Mouse (Mus musculus) liver, embryonic 14.5 days (tissue): ENCODE results near the gene Morn5. TPM values are rescaled to one million over a fixed set of nuclear protein-coding genes. Genes with fewer than 3 reads are reported as not detected.

ENCODE experiments used
- ATAC-seq: fragments of 200-750 bp; cut with Nextera tagmentation; 2 replicates; pipeline ENCODE4 v1.8.0; 2017; ENCODE audit warnings: moderate number of reproducible peaks, mild to moderate bottlenecking, moderate library complexity; ENCODE audit not compliant: insufficient read depth
- DNase-seq, 3 experiments: peaks; one replicate each; pipeline ENCODE4 v3.0.0-alpha.2; 2012 to 2013; ENCODE audit warnings: low read depth in 3 of 3, low spot score in 3 of 3
- H3K27ac ChIP-seq: fragments of 300-500 bp; sonication (generic); 2 replicates; pipeline ENCODE4 v1.5.1; 2014; ENCODE audit warnings: moderate library complexity, mild to moderate bottlenecking, control low read depth, inconsistent platforms
- H3K27me3 ChIP-seq: fragments of 300-500 bp; sonication (generic); 2 replicates; pipeline ENCODE4 v1.6.1; 2014; ENCODE audit warnings: mild to moderate bottlenecking, low read length, moderate library complexity; ENCODE audit not compliant: control insufficient read depth, insufficient read depth
- H3K36me3 ChIP-seq: fragments of 300-500 bp; sonication (generic); replicated peaks from 2 replicates; pipeline ENCODE4 v1.6.1; 2014; ENCODE audit warnings: low read depth; ENCODE audit not compliant: control insufficient read depth, insufficient read depth
- H3K4me1 ChIP-seq, 2 experiments: fragments of 200-500 bp in 1 of 2; fragments of 300-500 bp in 1 of 2; sonication (generic) in 1 of 2; replicated peaks; 2 replicates each; pipeline ENCODE4 v1.6.1; 2012 to 2014; ENCODE audit warnings: antibody characterized with exemption in 1 of 2, inconsistent platforms in 1 of 2, low read length in 1 of 2; ENCODE audit not compliant: control insufficient read depth in 2 of 2, insufficient read depth in 2 of 2
- H3K4me2 ChIP-seq: fragments of 300-500 bp; sonication (generic); 2 replicates; pipeline ENCODE4 v1.6.1; 2014; ENCODE audit warnings: low read depth, mild to moderate bottlenecking, control low read depth, moderate library complexity
- H3K4me3 ChIP-seq, 2 experiments: fragments of 200-500 bp in 1 of 2; fragments of 300-500 bp in 1 of 2; sonication (generic) in 1 of 2; 2 replicates each; pipeline ENCODE4 v1.5.1; 2012 to 2014; ENCODE audit warnings: low read depth in 2 of 2, low read length in 2 of 2, mild to moderate bottlenecking in 2 of 2, control low read depth in 1 of 2, inconsistent platforms in 1 of 2, moderate library complexity in 1 of 2; ENCODE audit not compliant: insufficient read depth in 1 of 2
- H3K9ac ChIP-seq: fragments of 300-500 bp; sonication (generic); replicated peaks from 2 replicates; pipeline ENCODE4 v1.6.1; 2014; ENCODE audit warnings: mild to moderate bottlenecking, control low read depth, moderate library complexity
- H3K9me3 ChIP-seq: fragments of 300-500 bp; sonication (generic); 2 replicates; pipeline ENCODE4 v1.6.1; 2016; ENCODE audit warnings: low read length, mixed read lengths; ENCODE audit not compliant: control insufficient read depth
- CTCF ChIP-seq: IDR thresholded peaks from 2 replicates; pipeline ENCODE4 v1.5.1; 2016; ENCODE audit warnings: antibody characterized with exemption, low read depth, control low read depth
- EP300 ChIP-seq: IDR thresholded peaks from 2 replicates; pipeline ENCODE4 v1.6.1; 2016; ENCODE audit warnings: antibody characterized with exemption, low read depth
- WGBS: fragments of 180-500 bp; shearing (Covaris S2); extraction: QIAGEN DNeasy Blood & Tissue Kit; methylation state at CpG from one replicate; pipeline ENCODE4 v1.1.7; 2014; ENCODE audit not compliant: insufficient replicate concordance; 5-methylcytosine and 5-hydroxymethylcytosine counted together
- polyA plus RNA-seq, 2 experiments: library from polyadenylated mRNA; depleted of rRNA in 1 of 2; stranded (reverse) in 1 of 2; unstranded in 1 of 2; fragments of >200 nt; fragmentation: Nextera tagmentation in 1 of 2; extraction: Ambion mirVana in 1 of 2; gene quantifications; 2 replicates each; pipeline versions ENCODE4 v1.2.1 to v1.2.3; 2012 to 2014

The Morn5 gene
- polyA plus RNA-seq, 2 experiments, result not detected

GRCm38 (mm10) chr2:36032884-36033283, 16.4 kb upstream of the Morn5 start:
- peaks cover 4% of the 10 kb centered on the region for H3K36me3 ChIP-seq
- no peaks in the 10 kb centered on the region for H3K27me3 ChIP-seq
- TF ChIP-seq EP300, result no peak
- no peak for TF ChIP-seq CTCF
- H3K27ac ChIP-seq, result no peak overlapping the region
- no peak for ATAC-seq
- no peak overlapping the region for H3K4me2 ChIP-seq
- H3K9ac ChIP-seq, result no peak overlapping the region
- DNase-seq, result no peak
- WGBS, result 30% methylated on average over 7 of the region's 7 CpGs
- no peak overlapping the region for H3K4me3 ChIP-seq
- H3K4me1 ChIP-seq, result no peaks in the 10 kb centered on the region
- no peaks in the 10 kb centered on the region for H3K9me3 ChIP-seq

GRCm38 (mm10) chr2:36033966-36034365, 15.3 kb upstream of the Morn5 start:
- Histone ChIP-seq H3K9ac (no peak overlapping the region), H3K27me3 (no peaks in the 10 kb centered on the region), H3K36me3 (peaks cover 6% of the 10 kb centered on the region), H3K4me3 (no peak overlapping the region), H3K27ac (no peak overlapping the region), H3K9me3 (no peaks in the 10 kb centered on the region), H3K4me1 (no peaks in the 10 kb centered on the region), H3K4me2 (no peak overlapping the region)
- no peak for ATAC-seq
- TF ChIP-seq EP300, result no peak
- TF ChIP-seq CTCF, result no peak
- no peak for DNase-seq
- 59% methylated on average over 7 of the region's 7 CpGs for WGBS

GRCm38 (mm10) chr2:36034898-36035297, 14.4 kb upstream of the Morn5 start:
- no peak for ATAC-seq
- Histone ChIP-seq H3K9ac (no peak overlapping the region), H3K27ac (no peak overlapping the region), H3K4me1 (no peaks in the 10 kb centered on the region), H3K9me3 (no peaks in the 10 kb centered on the region), H3K27me3 (no peaks in the 10 kb centered on the region), H3K4me2 (no peak overlapping the region), H3K36me3 (peaks cover 6% of the 10 kb centered on the region), H3K4me3 (no peak overlapping the region)
- DNase-seq, result no peak
- 47% methylated on average over 7 of the region's 7 CpGs for WGBS
- TF ChIP-seq EP300, result no peak
- no peak for TF ChIP-seq CTCF

- Histone ChIP-seq H3K9me3 (no peaks in the 10 kb centered on the region), H3K27ac (no peak overlapping the region)
- no peak for DNase-seq
Measured at GRCm38 (mm10) chr2:36035413-36036081, 13.7 kb upstream of the Morn5 start.

GRCm38 (mm10) chr2:36039297-36039985, 9.8 kb upstream of the Morn5 start:
- H3K36me3 ChIP-seq, result peaks cover 6% of the 10 kb centered on the region
- H3K9ac ChIP-seq, result no peak overlapping the region
- H3K27me3 ChIP-seq, result no peaks in the 10 kb centered on the region
- no peak for DNase-seq
- peak; percentile 48; the same call in 1 of the 2 replicates for ATAC-seq
- H3K9me3 ChIP-seq, result no peaks in the 10 kb centered on the region
- WGBS, result 60% methylated on average over 7 of the region's 7 CpGs
- no peak overlapping the region for H3K27ac ChIP-seq
- H3K4me1 ChIP-seq, result no peaks in the 10 kb centered on the region; a peak in 1 of 4 replicates
- no peak for TF ChIP-seq EP300
- TF ChIP-seq CTCF, result no peak
- no peak overlapping the region for H3K4me3 ChIP-seq
- H3K4me2 ChIP-seq, result no peak overlapping the region

More at GRCm38 (mm10) chr2:36035413-36036081, 13.7 kb upstream of the Morn5 start:
- no peak for TF ChIP-seq CTCF
- TF ChIP-seq EP300, result no peak
- H3K36me3 ChIP-seq, result peaks cover 6% of the 10 kb centered on the region
- no peak overlapping the region for H3K9ac ChIP-seq
- WGBS, result 20% methylated on average over 11 of the region's 11 CpGs
- no peak overlapping the region for H3K4me3 ChIP-seq
- no peaks in the 10 kb centered on the region for H3K4me1 ChIP-seq
- no peak for ATAC-seq
- no peaks in the 10 kb centered on the region for H3K27me3 ChIP-seq
- H3K4me2 ChIP-seq, result no peak overlapping the region
